Mouse (Mus musculus) right cerebral cortex, postnatal 14 days (tissue): ENCODE measurements around the gene Dgke.
A peak's percentile ranks its signal among the peaks of the same experiment; 100 is the strongest.
"Not testable (repeated sequence)": the region's sequence is repeated elsewhere in the genome, so short reads cannot be mapped to it uniquely, and the experiment has no call there.

Experiments
- DNase-seq: peaks from one replicate; pipeline ENCODE4 v3.0.0; 2022

Gene Dgke

GRCm38 (mm10) chr11:89066750-89067149 is at the start of gene Dgke:
Gene Dgke, minus strand, starts transcription at chr11:89066850.
- DNase-seq, result no peak

DNA sequence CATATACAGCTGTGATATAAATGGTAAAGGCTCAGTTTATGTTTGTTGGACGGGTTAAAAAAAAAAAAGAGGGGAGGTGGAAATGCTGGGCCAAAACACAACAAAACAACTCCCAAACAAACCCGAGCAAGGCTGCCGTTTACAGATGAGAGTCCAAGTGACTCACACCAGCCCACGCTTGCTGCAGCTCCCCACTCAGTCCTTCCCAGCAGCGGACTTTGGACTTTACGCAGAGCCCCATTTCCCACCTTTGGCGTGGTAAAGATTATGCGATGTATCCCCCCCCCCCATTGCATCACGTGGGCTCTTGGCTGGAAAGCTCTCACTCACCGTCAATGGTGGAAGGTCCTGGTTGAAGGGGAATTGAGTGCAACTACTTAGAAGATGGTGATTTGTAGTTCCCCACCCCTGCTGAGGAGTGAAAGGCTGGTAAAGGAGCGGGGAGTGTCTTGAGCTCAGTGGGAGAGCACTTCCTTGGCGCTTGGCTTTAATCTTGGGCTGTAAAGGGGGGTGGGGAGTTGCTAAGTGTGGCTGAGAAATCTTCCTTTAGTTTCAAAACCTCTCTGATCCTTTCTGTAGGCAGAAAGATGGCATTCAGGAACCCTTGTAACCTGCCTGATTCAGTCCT is 40.6 kb upstream of the Dgke start:
- DNase-seq, result no peak

- no peak for DNase-seq
Measured at GRCm38 (mm10) chr11:89105823-89106222, 39.2 kb upstream of the Dgke start.

- no peak for DNase-seq
Measured at GRCm38 (mm10) chr11:89105211-89105610, 38.6 kb upstream of the Dgke start.

DNA sequence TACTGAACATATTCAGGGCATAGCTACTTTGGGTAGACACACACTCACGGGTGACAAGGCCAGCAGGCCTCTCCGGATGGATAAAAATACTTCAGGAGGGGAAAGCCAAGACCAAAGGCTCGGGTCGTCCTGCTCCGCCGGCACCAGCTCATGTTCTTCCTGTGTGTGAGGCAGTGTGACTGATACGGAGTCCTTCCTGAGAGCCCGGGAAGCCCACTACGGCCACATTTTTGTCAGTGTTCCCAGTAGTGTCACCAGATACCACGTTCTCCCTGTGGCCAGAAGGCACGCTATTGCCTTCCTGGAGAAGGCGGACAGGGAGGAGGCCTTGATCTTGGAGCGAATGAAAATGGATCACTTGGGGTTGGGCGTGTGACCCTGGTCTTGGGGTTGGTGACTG is 36.5 kb upstream of the Dgke start:
- no peak for DNase-seq

DNA sequence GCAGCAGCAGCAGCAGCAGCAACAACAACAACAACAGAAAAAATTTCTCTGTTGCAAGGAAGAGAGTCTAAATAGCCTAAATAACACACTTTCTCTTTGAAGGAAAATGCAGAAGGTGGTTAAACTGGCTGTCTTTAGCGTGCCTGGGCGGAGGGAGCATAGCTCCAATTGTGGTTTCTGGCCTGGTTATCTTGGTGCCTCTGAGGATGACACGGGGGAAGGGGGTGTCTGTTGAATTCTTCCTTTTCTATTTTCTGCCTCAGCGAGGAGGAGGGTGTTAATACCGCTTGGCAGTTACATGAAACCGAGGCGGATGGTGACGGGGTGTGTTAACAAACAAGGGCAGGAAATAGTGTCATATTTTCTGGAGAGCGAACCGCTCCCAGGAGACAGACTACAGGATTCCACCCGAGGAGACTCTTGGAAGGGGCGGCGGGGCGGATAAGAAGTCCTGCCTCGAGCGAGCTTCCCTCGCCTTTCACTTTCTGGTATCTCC is 34.2 kb upstream of the Dgke start:
- peak; percentile 32 for DNase-seq

DNA sequence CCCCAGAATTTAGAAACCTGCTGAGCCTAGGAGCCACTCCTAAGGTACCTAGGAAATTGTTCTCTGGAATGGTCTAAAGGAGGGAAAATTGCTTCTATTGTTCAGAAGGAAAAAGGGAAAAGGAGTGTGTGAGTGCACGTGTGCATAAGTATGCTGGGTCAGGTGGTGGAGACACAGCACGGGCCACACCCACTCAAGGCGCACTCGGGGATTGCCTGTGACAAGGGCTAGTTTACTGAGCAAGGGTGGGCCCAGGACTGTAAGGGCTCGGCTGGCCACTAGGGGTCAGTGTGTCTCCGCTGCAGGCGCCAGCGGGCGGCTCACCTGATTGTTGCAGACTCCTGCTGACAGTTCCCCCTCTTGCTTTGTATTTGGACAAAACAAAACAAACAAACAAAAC is 33.8 kb upstream of the Dgke start:
- peak; percentile 78 for DNase-seq

- no peak for DNase-seq
Measured at GRCm38 (mm10) chr11:89098930-89099329, 32.3 kb upstream of the Dgke start.

DNA sequence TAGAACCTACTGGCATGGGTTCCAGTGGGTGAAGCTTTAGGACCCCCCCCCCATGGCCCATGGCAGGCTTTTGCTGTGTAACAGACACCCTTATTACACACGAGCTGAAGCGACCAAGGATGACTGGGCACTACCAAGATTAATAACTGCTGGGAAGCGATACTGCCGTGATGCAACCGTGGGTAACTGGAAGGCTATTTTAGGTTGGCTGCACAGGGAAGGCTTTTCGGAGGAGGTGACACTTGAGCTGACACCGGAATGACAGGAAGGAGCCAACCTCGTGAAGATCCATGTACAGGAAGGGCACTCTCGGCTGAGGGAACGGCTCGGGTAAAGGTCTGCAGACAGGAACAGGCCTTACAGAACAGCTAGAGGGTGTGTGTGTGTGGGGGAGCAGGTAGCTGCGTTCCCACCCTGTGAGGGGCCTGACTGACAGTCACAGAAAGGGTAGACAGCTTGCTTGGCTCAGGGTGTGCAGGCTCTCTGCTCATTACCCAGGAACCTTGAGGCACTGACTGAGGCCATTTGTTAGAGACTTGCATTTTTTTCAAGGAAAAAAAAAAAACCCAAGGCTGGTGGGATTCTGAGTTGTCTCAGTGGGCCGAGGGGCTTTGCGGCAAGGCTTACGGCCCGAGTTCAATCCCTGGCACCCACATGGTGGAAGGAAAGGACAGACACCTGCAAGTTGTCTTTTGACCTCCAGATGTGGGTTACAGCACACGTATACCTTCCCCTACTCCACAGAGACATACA is 31.6 kb upstream of the Dgke start:
- no peak for DNase-seq

GRCm38 (mm10) chr11:89097292-89097691 is 30.6 kb upstream of the Dgke start:
- DNase-seq, result not testable (repeated sequence)

- no peak for DNase-seq
Measured at GRCm38 (mm10) chr11:89095306-89095705, 28.7 kb upstream of the Dgke start.

DNA sequence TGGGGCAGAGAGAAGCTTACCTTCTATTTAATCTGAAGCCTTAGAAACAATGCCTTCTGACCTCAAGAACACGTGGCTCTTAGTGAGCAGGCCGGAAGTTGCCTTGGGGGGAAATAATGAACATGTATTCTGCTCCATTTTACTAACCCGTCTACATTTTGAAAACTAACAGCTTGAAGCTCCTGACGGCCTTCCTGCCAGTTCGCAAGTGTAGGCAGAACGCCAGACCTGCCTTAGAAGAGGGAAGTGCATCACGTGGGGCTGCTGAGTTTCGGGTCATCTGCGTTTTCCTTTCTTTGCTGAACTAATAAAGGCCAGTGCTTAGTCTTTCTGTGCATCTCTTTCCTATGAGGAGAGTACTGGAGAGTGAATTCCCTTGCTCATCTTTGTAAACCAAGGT is 26.1 kb upstream of the Dgke start:
- peak; percentile 38 for DNase-seq

GRCm38 (mm10) chr11:89090359-89090758 is 23.7 kb upstream of the Dgke start:
- not testable (repeated sequence) for DNase-seq

GRCm38 (mm10) chr11:89088754-89089153 is 22.1 kb upstream of the Dgke start:
- DNase-seq, result no peak

GRCm38 (mm10) chr11:89086208-89086809 is 19.7 kb upstream of the Dgke start:
- no peak for DNase-seq

DNA sequence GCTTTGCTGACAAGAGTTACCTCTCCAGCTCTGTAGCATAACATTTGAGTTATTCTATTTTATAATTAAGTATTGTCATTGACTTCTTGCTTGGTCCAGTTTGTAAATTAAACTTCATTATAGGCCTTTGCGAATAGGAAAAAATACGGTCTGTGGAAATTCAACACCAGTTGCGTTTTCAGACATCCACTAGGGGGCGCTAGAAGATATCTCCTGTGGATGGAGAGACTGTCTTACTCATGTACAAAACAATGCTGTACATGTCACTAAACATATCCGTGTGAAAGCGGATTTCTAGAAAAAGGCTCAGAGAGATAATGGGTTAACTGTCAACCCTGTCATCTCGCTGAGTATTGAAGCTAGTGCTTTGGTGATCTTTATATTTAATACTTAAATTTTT is 18.0 kb upstream of the Dgke start:
- peak; percentile 27 for DNase-seq

GRCm38 (mm10) chr11:89082691-89083090 is 16.0 kb upstream of the Dgke start:
- DNase-seq, result not testable (repeated sequence)

DNA sequence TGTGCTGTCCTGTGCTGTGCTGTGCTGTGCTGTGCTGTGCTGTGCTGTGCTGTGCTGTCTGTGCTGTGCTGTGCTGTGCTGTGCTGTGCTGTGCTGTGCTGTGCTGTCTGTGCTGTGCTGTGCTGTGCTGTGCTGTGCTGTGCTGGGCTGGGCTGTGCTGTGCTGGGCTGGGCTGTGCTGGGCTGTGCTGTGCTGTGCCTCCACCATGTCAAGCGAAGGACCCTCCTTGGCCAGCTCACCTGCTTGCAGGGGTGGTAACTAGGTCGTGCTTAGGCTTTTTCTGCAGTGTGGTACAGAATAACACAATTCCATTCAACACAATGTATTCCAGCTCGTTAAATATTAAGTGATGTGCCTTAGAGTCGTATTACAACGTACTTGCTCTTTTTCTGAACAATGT is 15.3 kb upstream of the Dgke start:
- DNase-seq, result not testable (repeated sequence)

DNA sequence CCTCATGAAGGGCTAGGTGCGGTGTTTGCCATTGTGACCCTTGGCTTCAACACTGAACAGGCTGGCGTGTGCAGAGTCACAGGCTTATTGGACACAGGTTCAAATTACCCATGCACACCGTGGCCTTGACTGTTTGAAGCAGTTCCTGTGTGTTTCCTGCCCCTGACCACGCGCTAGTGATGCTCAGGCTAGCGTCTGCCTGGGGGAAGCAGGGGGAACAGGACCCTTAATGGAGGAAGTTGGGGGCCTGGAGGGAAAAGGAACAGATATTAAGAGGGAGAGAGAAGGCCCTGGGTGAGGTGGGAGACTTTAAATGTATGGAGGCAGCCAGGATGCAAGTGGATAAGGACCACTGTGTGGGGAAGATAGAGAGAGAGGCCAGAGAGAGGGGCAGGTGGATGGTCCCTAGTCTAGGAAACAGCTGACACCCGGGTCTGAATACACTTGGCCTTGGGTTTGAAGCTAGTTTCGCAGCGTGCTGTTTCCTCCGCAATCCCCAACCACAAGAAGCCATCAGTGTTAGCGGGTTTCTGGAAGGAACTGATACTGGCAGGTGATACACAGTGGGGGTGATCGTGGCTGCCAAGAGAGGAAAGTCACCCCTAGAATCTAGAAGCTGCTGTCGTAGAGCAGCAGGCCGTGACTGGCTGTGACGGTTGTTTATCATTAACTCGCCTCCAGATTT is 12.5 kb upstream of the Dgke start:
- no peak for DNase-seq

- DNase-seq, result no peak
Measured at GRCm38 (mm10) chr11:89078305-89078704, 11.7 kb upstream of the Dgke start.

GRCm38 (mm10) chr11:89077601-89078000 is 11.0 kb upstream of the Dgke start:
- no peak for DNase-seq

GRCm38 (mm10) chr11:89076370-89076821 is 9.7 kb upstream of the Dgke start:
- no peak for DNase-seq

DNA sequence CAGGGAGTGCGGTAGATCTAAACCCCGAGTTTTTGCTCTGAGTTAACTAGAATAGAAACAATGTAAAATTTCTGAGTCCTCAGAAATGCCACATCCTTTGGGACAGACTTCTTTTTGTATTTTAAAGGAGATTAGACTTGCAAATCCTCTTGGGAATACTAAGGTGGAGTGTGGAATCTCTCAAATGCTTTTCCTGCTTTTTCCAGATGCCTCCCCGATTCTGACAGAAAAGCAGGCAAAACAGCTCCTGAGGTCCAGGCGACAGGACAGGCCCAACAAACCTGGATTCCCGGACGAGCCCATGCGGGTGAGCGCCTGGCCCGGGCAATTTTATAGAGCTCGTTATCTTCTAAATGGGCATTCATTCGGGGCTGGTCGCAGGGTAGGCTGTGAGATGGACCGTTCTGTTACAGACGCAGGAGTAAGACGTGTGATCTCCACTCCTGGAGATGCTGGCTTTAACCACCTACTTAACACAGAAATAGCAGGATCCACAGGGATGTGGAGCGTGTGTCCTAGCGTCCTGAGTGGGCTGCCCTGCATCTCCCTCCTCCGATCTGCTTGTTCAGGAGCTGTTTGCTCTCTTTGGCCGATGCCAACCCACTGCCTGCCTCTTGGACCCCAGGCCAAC is 8.2 kb upstream of the Dgke start:
- DNase-seq, result no peak
